Mouse (Mus musculus): ENCODE measurements around the gene Nek6.

Gene Nek6

DNA sequence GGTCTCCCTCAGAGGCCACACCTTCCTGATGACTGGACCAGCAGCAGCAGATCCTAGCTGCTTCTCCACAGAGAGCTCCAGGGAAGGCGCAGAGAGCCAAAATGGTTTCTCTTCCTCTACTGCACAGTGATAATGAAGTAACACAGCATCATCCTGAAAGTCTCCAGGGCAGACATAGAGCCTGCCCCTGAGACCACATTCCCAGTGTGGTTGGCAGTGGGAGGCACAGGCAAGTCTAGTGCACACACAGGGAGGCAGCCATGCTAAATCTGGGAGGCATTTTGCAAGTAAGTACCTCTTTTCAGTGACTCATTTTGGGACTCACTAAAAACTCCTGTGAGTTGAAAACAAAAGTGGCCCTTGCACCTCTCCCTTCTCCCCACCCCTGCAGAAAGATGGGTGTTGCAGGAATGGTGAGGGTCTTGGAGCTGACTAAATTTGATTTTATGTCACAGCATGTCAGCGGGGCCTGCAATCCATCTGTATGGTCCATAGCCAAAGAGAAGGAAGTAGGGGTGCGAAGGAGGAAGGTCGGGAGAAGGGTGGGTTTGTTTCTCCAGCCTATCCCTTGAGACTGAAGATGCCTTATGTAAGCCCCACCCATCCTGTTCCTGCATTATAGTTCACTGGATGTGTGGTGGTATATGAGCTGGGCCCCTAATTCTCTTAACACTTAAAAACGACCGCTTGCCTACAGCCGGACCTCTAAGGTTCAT, 2.3 kb upstream of the Nek6 start:
- in situ Hi-C loops (cut with MboI; ENCODE audit: unreplicated experiment in 2 of 2) = no loop called here

DNA sequence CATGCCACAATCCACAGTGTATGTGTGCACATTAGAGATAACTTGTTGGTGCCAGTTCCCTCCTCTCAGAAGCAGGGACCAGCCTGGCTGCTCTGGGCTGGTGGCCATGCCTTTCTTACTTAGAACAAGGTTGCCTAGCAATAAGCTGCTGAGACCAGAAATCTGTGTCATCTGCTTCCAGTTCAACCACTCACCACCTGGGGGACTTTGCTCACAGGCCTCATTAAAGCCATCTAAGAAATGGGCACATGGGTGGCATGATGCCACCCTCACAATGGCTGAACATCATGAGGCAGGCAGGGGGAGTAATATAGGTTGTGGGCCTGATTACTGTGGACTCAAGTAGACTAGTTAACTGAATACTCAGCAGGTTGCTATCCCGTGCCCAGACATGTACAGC, 1.3 kb upstream of the Nek6 start:
- in situ Hi-C loops (cut with MboI; ENCODE audit: unreplicated experiment in 2 of 2) = no loop called here

DNA sequence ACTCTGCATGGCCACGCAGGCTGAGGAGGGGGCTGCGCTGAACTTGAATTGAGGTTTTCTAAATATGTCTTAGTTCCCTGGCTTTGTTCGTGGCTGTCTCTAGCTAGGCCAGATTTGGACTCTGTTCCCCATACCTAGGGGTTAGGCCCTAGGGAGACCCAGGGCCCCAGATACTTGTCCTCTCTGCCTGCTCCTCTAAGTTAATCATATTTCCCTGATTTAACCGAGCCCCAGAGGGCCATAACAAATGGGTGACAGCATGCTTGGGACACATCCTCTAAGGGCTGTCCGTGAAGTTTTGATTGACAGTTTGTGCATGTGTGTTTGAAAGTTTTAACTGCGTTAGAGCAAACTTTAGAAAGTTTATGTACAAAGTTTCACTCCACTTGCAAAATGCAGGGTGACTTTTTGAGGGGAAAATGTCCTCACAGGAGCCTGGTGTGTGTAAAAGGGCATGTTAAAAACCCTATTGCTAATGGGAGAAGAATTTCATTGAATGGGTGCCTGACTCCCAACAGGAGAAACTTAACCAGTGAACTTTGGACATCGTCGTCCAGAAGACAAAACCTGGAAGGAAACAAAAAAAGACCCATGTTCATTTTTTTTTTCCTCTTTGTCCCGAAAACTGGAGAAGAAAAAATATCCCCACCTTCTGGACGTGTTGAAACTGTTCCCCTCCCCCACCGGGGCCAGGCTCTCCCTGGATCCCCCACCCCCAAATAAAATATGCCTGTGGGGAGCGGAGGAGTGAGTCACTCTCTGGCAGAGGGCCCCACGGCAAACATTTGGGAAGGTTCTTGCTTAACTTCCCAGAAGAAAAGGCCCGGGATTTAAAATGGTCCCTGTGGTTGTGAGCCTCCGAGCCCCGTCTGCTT, 1.1 kb downstream of the Nek6 start:
- in situ Hi-C loops (cut with MboI; ENCODE audit: unreplicated experiment in 2 of 2) = no loop called here

DNA sequence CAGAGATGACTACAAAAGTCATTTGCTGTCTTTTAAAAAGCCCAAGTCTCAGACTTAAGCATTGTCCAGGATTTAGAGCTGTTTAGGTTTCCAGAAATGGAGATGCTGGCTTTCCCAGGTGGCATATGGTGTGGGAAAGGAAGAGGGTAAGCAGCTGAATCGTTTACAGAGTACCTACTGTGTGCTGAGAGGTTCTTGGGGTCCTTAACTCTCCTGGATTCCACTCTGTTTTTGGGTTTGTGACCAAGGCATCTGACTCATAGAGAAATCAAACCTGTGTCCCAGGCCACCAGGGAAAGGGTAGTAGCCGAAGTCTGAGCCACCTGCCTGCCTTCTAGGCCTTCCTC, 1.7 kb downstream of the Nek6 start:
- in situ Hi-C loops (cut with MboI; ENCODE audit: unreplicated experiment in 2 of 2) = no loop called here

DNA sequence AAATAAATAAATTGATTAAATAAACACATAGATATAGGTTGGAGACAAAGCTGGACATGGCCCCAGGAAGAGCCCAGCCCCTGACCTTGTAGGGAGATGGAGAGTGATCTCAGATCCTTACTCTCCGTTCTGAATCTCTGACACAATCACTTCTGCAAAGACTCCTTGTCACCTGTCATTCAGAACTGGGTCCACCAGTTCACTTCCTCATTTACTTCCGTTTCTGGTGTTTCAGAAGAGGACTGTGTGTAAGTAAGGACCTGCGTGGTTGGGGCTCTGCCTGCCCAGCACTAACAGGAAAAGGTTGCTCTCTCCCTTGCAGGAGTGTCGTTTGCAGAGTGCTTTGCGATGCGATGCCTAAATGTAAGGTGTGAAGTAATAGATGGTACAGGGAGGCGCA, 3.0 kb downstream of the Nek6 start:
- in situ Hi-C loops (cut with MboI; ENCODE audit: unreplicated experiment in 2 of 2) = no loop called here

DNA sequence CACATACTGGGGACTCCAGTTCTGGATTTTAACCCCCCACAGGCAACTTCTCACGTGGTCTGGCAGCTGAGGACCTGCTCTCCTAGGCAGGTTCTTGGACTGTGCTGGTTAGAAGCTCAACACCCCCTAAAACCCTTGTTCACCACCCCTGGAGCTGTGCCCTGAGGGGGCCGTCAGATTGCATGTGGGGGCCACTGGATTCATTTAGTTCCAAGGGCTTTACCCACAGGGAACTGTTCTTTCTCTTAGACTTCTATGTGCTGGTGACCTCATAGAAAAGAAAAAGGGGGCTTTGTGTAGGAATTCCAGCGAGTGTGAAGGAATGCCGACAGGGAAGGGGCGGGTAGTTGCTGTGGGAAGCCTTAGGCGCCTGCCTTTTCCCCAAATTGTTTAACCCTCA, 4.0 kb downstream of the Nek6 start:
- in situ Hi-C loops (cut with MboI; ENCODE audit: unreplicated experiment in 2 of 2) = no loop called here

DNA sequence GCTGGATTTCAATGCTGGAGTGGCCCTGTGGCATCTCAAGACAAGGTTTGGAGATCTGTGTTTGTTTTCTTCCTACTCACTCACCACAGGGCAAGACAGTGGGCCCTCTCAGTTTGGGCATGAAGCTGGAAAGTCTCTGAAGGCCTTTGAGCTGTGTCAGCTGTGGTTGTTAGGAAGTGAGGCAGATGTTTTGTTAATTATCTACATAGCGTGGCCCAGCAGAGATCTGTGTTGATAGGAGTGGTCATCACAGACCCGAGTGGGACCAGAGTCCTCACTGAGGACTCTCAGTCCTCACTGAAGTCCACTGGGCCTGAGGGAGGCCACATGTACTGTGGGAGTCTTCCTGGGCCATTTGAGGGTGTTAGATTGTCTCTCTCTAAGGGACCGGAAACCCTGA, 5.0 kb downstream of the Nek6 start:
- in situ Hi-C loops (cut with MboI; ENCODE audit: unreplicated experiment in 2 of 2) = no loop called here

DNA sequence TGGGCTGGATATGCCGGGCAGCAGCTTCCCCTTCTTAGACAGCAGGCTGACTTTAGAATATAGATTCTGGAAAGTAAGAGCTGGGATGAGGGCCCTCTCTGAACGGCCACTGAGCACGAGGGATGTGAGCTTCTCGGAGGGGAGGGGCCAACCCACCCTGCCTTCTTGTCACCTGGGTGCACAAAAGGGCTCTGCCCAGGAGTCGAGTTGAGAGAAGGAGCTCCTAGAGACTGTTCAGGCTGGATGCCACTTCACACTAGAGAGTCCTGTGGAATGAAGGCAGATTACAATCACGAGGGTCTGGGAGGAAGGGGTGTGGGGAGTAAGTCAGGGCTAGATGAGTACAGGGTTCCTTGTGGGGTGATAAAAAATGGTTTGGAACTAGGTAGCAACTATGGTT, 5.6 kb downstream of the Nek6 start:
- in situ Hi-C loops (cut with MboI; ENCODE audit: unreplicated experiment in 2 of 2) = no loop called here

DNA sequence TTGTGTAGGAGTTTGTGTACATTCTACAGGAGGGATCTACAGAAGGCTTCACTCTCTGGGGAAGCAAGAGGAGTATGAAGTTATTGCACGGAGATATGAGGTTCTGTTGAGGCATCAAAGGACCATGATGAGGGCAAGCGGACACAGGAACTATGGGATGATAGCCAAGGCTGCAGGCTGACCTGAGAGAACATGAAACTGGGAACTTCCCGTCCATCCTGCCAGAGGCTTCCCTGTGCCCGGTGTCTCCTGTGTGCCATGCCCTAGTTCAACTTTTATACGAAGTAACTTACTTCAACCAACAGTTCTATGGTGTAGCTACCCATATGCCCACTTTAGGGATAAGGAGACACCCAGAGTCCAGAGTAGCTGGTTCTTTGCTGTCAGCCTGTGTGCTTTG, 7.3 kb downstream of the Nek6 start:
- in situ Hi-C loops (cut with MboI; ENCODE audit: unreplicated experiment in 2 of 2) = no loop called here

DNA sequence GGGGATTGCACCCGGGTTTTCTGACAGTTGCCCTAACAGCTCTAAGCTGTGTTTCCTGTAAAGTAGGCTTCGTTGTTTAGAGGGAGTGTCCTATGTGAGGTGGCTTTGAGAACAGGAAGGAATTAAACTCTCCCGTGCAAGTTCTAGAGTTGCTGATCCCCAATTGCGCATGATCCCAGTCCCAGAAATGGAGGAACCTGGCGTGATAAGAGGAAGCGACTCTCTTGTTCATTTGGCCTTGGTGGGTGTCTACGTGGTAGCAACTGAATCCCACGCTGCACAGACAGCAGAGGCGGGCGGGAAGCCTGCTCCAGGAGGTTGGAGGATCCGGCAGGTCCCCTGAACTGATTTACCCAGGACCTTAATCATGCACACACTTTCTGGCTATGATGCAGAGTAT, 8.5 kb downstream of the Nek6 start:
- in situ Hi-C loops (cut with MboI; ENCODE audit: unreplicated experiment in 2 of 2) = no loop called here

DNA sequence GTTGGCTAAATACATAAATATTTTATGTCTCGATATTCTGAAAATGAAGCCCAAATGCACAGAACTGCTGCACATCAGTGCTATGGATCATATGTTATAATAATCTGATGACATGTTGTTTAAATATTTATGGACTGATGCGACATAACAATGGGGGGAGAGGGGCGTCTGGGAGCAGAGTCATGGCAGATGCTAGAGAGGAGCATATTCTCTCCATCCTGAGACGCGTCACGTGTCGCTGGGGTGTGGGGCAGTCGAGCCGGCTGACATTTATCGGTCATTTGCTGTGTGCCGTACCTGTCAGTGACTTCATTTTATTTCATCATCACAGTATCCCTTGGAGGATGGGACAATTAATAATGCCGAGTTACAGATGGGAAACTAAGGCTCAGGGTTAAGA, 10.2 kb downstream of the Nek6 start:
- in situ Hi-C loops (cut with MboI; ENCODE audit: unreplicated experiment in 2 of 2) = no loop called here

DNA sequence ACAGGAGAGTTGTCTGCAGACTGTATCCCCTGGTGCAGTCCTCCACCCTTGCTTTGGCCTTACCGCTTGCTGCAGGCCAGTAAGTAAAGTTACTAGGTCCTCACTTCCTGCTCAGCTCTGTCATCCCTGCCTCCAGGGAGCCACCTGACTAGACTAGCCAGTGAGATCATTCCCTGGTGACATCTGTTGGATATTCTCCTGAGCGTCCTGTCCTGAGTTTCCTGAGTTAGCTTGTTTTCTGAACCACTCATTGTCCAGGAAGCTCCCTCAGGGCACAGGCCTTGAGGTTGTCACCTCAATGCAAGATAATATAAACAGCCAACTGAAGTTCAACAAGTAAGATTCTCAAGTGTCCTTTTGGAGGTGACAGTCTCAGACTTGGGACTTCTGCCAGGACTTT, 10.9 kb downstream of the Nek6 start:
- in situ Hi-C loops (cut with MboI; ENCODE audit: unreplicated experiment in 2 of 2) = no loop called here

DNA sequence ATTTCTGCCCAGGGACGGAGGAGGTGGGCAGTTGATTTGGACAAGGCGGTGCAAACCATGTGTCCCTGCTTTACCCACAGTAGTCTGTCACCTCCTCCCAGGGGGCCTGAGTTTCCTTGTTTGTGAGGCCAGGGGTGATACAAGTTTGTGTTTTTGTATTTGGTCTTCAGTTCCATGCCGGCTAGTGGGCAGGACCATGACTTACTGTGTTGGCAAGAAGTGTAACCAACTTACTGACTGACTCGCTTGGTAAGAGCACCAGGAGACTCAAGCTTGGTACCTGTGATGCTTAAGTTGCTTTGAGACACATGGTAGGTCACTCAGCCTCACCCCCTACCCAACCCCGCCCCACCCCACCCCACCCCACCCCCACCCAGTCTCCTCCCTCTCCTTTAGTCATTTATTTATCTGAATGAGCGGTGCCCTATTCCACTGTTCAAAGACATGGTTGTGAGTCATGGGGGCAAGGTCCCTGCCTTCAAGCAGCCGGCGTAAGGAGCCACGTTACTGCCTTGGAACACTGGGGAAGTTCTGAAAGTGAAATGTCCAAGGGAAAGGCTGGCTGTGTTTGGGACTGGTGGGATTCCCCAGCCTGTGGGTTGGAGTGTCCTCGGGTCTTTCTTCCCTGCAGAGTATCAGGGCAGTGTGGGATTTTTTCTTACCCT, 12.5 kb downstream of the Nek6 start:
- in situ Hi-C loops (cut with MboI; ENCODE audit: unreplicated experiment in 2 of 2) = no loop called here

DNA sequence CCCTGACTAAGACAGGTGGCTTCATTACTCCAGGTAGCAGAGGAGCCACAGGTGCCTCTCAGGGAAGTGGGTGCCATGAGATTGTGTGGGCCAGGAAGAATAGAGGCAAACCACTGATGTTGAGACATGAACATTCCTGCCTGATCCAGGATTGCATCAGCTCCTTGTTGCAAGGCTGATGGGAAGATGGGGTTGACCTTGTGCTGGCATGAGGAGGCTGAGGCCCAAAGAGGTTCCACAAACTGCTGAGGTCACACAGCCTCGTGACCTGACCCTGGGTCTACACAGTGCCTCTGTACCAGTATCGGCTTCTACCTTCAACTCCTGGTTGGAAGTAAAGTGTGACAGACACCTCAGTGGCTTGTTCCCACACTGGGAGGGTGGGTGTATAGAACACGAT, 13.6 kb downstream of the Nek6 start:
- in situ Hi-C loops (cut with MboI; ENCODE audit: unreplicated experiment in 2 of 2) = no loop called here

DNA sequence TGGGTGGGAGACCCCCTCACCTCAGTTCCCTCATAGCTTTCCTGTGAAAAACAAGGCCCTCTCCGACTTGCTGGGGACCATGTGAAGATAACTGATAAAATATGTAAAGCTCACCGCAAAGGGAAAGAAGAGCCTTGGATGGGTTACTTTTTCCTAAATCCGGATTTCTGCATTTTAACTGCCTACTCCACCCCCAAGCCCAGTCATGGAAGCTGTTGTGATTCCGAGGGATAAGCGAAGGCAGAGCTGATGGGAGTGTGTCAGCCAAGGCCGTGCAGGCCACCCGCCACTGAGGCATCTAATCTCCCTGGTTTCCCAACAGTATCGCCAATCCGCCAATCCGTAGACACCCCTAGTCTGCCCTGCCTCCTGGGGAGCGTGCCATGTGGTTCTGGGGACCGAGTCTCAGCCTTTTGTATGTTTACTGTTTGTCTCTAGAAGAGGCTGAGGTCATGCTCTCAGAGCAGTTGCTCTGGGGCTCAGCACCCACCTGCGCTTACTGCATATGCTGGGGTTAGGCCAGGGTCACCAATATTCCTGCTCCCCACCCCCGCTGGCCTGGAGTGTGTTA, 18.2 kb downstream of the Nek6 start:
- in situ Hi-C loops (cut with MboI; ENCODE audit: unreplicated experiment in 2 of 2) = no loop called here

DNA sequence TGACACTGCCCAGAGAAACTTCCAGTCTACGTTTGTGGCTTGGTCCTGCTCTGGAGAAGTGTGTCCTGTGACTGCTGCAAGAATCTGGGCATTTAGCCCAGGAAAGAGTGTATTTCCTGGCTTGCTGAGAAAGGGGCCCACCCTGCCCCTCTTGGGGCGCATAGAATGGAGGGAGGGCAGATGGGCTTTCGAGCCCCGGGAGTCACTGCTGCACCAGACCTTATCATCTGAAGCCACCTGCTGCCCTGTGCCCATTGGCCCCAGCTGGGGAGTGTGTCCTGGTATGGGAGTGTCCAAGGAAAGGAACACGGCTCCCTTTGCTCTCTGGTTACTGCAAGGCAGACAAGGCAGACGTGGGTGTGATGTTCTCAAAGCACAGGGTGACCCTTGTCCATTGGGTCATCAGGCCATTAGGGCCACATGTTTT, 19.5 kb downstream of the Nek6 start:
- in situ Hi-C loops (cut with MboI; ENCODE audit: unreplicated experiment in 2 of 2) = no loop called here

DNA sequence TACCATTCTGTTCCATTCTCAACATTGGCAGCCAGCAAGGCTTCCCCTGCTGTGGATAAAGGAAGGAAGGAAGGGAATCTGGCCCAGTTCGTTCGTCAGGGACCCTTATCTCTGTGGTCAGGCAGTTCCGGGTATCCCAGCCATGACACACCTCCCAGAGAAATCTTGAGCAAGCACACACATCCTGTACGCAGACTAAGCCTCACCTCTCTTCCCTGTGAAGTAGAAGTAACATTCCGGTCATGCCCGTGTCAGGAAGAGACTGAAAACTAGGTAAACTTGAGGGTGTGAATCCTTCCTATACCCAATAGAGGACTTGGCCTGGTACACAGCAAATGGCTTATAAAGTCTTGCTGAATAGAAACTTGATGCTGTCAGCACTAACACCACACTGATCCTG, 21.9 kb downstream of the Nek6 start:
- in situ Hi-C loops (cut with MboI; ENCODE audit: unreplicated experiment in 2 of 2) = no loop called here

DNA sequence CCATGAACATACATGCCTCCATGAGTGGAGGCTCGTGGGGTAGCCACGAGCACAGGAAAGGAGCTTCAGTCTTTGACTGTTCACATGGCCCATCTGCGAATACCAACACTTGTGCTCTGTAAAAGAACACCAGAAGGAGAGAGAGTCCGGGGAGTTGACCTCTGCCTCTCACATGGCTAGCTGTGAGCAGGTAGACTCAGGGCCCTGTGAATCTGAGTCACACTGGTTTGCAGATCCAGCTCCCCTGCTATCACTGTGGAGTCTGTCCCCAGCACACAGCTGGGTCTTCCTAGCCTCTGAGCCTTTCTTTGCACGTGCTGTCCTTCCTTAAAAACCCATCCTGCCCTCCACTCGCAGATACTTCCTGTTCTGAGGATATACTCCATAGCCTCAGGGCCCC, 22.3 kb downstream of the Nek6 start:
- in situ Hi-C loops (cut with MboI; ENCODE audit: unreplicated experiment in 2 of 2) = no loop called here

DNA sequence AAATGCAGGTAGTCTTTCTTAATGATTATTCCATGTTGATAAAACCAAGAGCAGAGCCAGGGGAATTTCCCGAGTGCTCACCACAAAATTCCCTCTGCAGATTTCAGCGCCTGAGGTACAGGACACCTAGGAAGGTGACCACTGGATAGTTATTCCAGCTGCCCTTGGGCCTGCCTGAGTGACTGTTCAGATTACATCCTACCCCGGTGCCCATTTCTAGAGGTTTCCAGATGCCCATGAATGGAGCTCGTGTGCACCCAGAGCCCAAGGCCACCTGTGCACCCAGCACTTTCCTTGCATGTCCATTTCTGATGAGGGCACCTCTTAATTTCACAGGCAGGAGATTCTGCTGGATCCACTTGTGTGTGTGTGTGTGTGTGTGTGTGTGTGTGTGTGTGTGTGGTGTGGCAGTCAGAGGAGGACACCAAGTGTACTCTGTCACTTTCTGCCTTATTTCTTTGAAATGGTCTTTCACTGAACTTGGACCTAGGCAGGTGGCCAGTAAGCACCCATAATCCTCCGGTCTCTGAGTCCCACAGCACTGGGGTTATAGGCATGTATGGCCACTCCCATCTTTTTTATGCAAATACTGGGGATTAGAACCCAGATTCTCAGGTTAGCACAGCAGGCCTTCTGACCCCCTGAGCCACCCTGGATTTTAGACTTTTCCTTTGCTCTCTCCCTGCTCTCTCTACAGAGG, 22.9 kb downstream of the Nek6 start:
- in situ Hi-C loops (cut with MboI; ENCODE audit: unreplicated experiment in 2 of 2) = no loop called here

DNA sequence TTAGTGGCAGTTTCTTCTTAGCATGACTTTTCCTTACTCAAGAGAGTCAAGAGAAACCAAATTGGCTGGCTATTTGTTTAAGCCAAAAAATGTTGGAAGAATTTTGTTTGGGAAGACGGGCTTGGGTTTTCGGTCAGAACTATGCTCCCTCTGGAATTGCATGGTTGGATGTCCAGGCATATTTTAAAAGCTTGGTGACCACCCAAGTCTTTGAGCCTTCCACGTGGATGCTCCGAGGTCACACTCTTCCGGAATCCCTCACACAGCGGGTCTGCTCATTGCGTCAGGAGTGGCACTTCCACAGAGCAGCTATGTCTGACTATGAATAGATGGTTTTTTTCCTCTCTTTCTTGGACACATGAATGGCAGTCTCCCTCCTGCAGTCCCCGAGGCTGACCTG, 23.6 kb downstream of the Nek6 start:
- in situ Hi-C loops (cut with MboI; ENCODE audit: unreplicated experiment in 2 of 2) = no loop called here

Data from v-Abl transformed pro-B cells (cell line).